Mouse (Mus musculus): Measurements from ENCODE around the gene Nrxn1. TPM values are rescaled to one million over a fixed set of nuclear protein-coding genes. Genes with fewer than 3 reads are reported as not detected.
A peak's percentile ranks its signal among the peaks of the same experiment; 100 is the strongest.

The Nrxn1 gene
- total RNA-seq, 2 experiments from 2014 or later: 450 to 453 TPM

GRCm38 (mm10) chr17:90913320-90913719, 179.6 kb downstream of the Nrxn1 start:
- DNase-seq (ENCODE audit: low spot score in 2 of 2): no peak
- H3K4me3 ChIP-seq: no peak overlapping the region
- H3K27ac ChIP-seq: no peak overlapping the region
- no peak for TF ChIP-seq CTCF (conservative IDR thresholded peaks at IDR 0.05)

GRCm38 (mm10) chr17:90912746-90913145, 180.1 kb downstream of the Nrxn1 start:
- no peak overlapping the region for H3K27ac ChIP-seq
- no peak for TF ChIP-seq CTCF (conservative IDR thresholded peaks at IDR 0.05)
- no peak overlapping the region for H3K4me3 ChIP-seq
- no peak for DNase-seq (ENCODE audit: low spot score in 2 of 2)

GRCm38 (mm10) chr17:90912341-90912740, 180.5 kb downstream of the Nrxn1 start:
- no peak overlapping the region for H3K27ac ChIP-seq
- DNase-seq (ENCODE audit: low spot score in 2 of 2): no peak
- H3K4me3 ChIP-seq: no peak overlapping the region
- no peak for TF ChIP-seq CTCF (conservative IDR thresholded peaks at IDR 0.05)

GRCm38 (mm10) chr17:90906118-90907093, 186.5 kb downstream of the Nrxn1 start:
- TF ChIP-seq CTCF (conservative IDR thresholded peaks at IDR 0.05): no peak
- DNase-seq (ENCODE audit: low spot score in 2 of 2): no peak
- Histone ChIP-seq H3K27ac (no peak overlapping the region), H3K4me3 (no peak overlapping the region)

GRCm38 (mm10) chr17:90905143-90905542, 187.7 kb downstream of the Nrxn1 start:
- DNase-seq (ENCODE audit: low spot score in 2 of 2): no peak
- no peak for TF ChIP-seq CTCF (conservative IDR thresholded peaks at IDR 0.05)
- no peak overlapping the region; the same call in 1 of the 2 replicates for H3K27ac ChIP-seq
- no peak overlapping the region for H3K4me3 ChIP-seq

- Histone ChIP-seq H3K4me3 (no peak overlapping the region), H3K27ac (peak overlapping the region; percentile 90)
- DNase-seq (ENCODE audit: low spot score in 2 of 2): peak; percentile 45 to 86
- TF ChIP-seq CTCF (conservative IDR thresholded peaks at IDR 0.05): no peak
These were observed 200.3 kb downstream of the Nrxn1 start for GRCm38 (mm10) chr17:90892327-90893259.

- TF ChIP-seq CTCF (conservative IDR thresholded peaks at IDR 0.05): no peak
- no peak overlapping the region for H3K4me3 ChIP-seq
- peak overlapping the region; percentile 90 for H3K27ac ChIP-seq
- DNase-seq (ENCODE audit: low spot score in 2 of 2): no peak
These were observed 201.2 kb downstream of the Nrxn1 start for GRCm38 (mm10) chr17:90891711-90892110.

GRCm38 (mm10) chr17:90857225-90857624, 235.6 kb downstream of the Nrxn1 start:
- DNase-seq (ENCODE audit: low spot score in 2 of 2): no peak
- H3K4me3 ChIP-seq: no peak overlapping the region
- TF ChIP-seq CTCF (conservative IDR thresholded peaks at IDR 0.05): no peak
- peak overlapping the region; percentile 46; the same call in 1 of the 2 replicates for H3K27ac ChIP-seq

GRCm38 (mm10) chr17:90843876-90844275, 249.0 kb downstream of the Nrxn1 start:
- no peak for TF ChIP-seq CTCF (conservative IDR thresholded peaks at IDR 0.05)
- H3K4me3 ChIP-seq: no peak overlapping the region
- peak overlapping the region; percentile 36; the same call in 1 of the 2 replicates for H3K27ac ChIP-seq
- DNase-seq (ENCODE audit: low spot score in 2 of 2): no peak

GRCm38 (mm10) chr17:90843072-90843611, 249.7 kb downstream of the Nrxn1 start:
- H3K27ac ChIP-seq: 0 out of 2 replicates have a peak overlapping the region, but pooled peaks have one; percentile 36
- no peak for DNase-seq (ENCODE audit: low spot score in 2 of 2)

GRCm38 (mm10) chr17:90837022-90837414, 255.9 kb downstream of the Nrxn1 start:
- no peak for DNase-seq (ENCODE audit: low spot score in 2 of 2)
- TF ChIP-seq CTCF (conservative IDR thresholded peaks at IDR 0.05): no peak
- Histone ChIP-seq H3K4me3 (no peak overlapping the region), H3K27ac (peak overlapping the region; percentile 46; the same call in 1 of the 2 replicates)

More at GRCm38 (mm10) chr17:90843072-90843611, 249.7 kb downstream of the Nrxn1 start:
- TF ChIP-seq CTCF (conservative IDR thresholded peaks at IDR 0.05): no peak
- H3K4me3 ChIP-seq: no peak overlapping the region

Data from layer of hippocampus, adult 2 months (tissue).